Mouse (Mus musculus) adrenal gland, postnatal 4 days (tissue): Measurements from ENCODE around the gene Kctd15. TPM values are rescaled to one million over a fixed set of nuclear protein-coding genes. Genes with fewer than 3 reads are reported as not detected.
A peak's percentile ranks its signal among the peaks of the same experiment; 100 is the strongest.

Experiments
- DNase-seq, 2 experiments: peaks; one replicate each; pipeline ENCODE4 v3.0.0; 2021 to 2022; ENCODE audit warnings: low spot score in 2 of 2, mixed read lengths in 2 of 2
- total RNA-seq, 2 experiments: library from RNA; stranded (reverse); gene quantifications; 2 replicates each; pipeline ENCODE4 v1.2.3; 2021

Gene Kctd15
- total RNA-seq, 2 experiments from 2014 or later: 15.6 to 19.9 TPM

GRCm38 (mm10) chr7:34630211-34631085, 26.1 kb downstream of the Kctd15 start:
- DNase-seq: peak; percentile 47 to 48

- DNase-seq: peak in 1 of 2 experiments; percentile 21
Observed at GRCm38 (mm10) chr7:34629702-34630210, 26.8 kb downstream of the Kctd15 start.

- no peak for DNase-seq
Observed at GRCm38 (mm10) chr7:34620411-34620810, 36.1 kb downstream of the Kctd15 start.

GRCm38 (mm10) chr7:34618141-34618890, 38.2 kb downstream of the Kctd15 start:
- DNase-seq: no peak

GRCm38 (mm10) chr7:34616275-34616674, 40.3 kb downstream of the Kctd15 start:
- DNase-seq: no peak

- DNase-seq: no peak
Observed at GRCm38 (mm10) chr7:34610445-34610844, 46.1 kb downstream of the Kctd15 start.

- DNase-seq: no peak
Observed at GRCm38 (mm10) chr7:34607334-34607970, 49.1 kb downstream of the Kctd15 start.

GRCm38 (mm10) chr7:34606729-34607128, 49.8 kb downstream of the Kctd15 start:
- DNase-seq: no peak

- no peak for DNase-seq
Observed at GRCm38 (mm10) chr7:34606051-34606450, 50.5 kb downstream of the Kctd15 start.

- DNase-seq: no peak
Observed at GRCm38 (mm10) chr7:34598576-34598975, 58.0 kb downstream of the Kctd15 start.

- DNase-seq: no peak
Observed at GRCm38 (mm10) chr7:34597986-34598385, 58.5 kb downstream of the Kctd15 start.

- no peak for DNase-seq
Observed at GRCm38 (mm10) chr7:34596531-34597235, 59.8 kb downstream of the Kctd15 start.

GRCm38 (mm10) chr7:34595307-34595565, 61.3 kb downstream of the Kctd15 start:
- DNase-seq: no peak

GRCm38 (mm10) chr7:34594501-34595306, 61.8 kb downstream of the Kctd15 start:
- DNase-seq: peak; percentile 10 to 12

- no peak for DNase-seq
Observed at GRCm38 (mm10) chr7:34590711-34591110, 65.8 kb downstream of the Kctd15 start.

Other genes with a start within 250 kb of the Kctd15 start
- gene Chst8, start 156.0 kb upstream of the Kctd15 start, total RNA-seq: 10 to 100 TPM in 1 of 2 experiments, 1 to 10 TPM in 1; 8.5 to 14.8 TPM